Mouse (Mus musculus) MEL (cell line): ENCODE results near the gene Ube2o. TPM values are rescaled to one million over a fixed set of nuclear protein-coding genes. Genes with fewer than 3 reads are reported as not detected.

Experiments
- DNase-seq: peaks from one replicate; pipeline ENCODE4 v3.0.0; 2011; ENCODE audit warnings: low read depth, low spot score
- H3K27ac ChIP-seq: 2 replicates; pipeline ENCODE4 v1.5.1; 2012; ENCODE audit warnings: low read depth, mild to moderate bottlenecking, control low read depth, low read length, moderate library complexity; ENCODE audit not compliant: control insufficient read depth
- H3K27me3 ChIP-seq, 2 experiments: fragments of 150-350 bp in 1 of 2; sonication (generic) in 1 of 2; 2 replicates each; pipeline ENCODE4 v1.6.1; 2012; ENCODE audit warnings: low read length in 2 of 2, mild to moderate bottlenecking in 2 of 2, improper control_type of control experiment in 1 of 2, moderate library complexity in 1 of 2; ENCODE audit not compliant: insufficient read depth in 2 of 2, control insufficient read depth in 1 of 2
- H3K36me3 ChIP-seq, 2 experiments: 2 replicates each; pipeline ENCODE4 v1.6.1; 2012 to 2014; ENCODE audit warnings: low read length in 2 of 2, improper control_type of control experiment in 1 of 2, inconsistent platforms in 1 of 2, mild to moderate bottlenecking in 1 of 2; ENCODE audit not compliant: insufficient read depth in 2 of 2, control insufficient read depth in 1 of 2
- H3K4me1 ChIP-seq, 2 experiments: fragments of 150-350 bp in 1 of 2; sonication (generic) in 1 of 2; 2 replicates each; pipeline ENCODE4 v1.6.1; 2012; ENCODE audit warnings: low read length in 2 of 2, improper control_type of control experiment in 1 of 2, mild to moderate bottlenecking in 1 of 2; ENCODE audit not compliant: insufficient read depth in 2 of 2, control insufficient read depth in 1 of 2
- H3K4me3 ChIP-seq, 2 experiments: fragments of 150-350 bp in 1 of 2; sonication (generic) in 1 of 2; 2 replicates each; pipeline ENCODE4 v1.5.1; 2012; ENCODE audit warnings: low read depth in 2 of 2, low read length in 2 of 2, mild to moderate bottlenecking in 2 of 2, moderate library complexity in 2 of 2, control low read depth in 1 of 2, improper control_type of control experiment in 1 of 2; ENCODE audit not compliant: control insufficient read depth in 1 of 2, insufficient read depth in 1 of 2
- H3K79me2 ChIP-seq: 2 replicates; pipeline ENCODE4 v1.6.1; 2012; ENCODE audit warnings: mild to moderate bottlenecking, low read length, moderate library complexity; ENCODE audit not compliant: control insufficient read depth, poor library complexity, insufficient read depth
- H3K9ac ChIP-seq: 2 replicates; pipeline ENCODE4 v1.6.1; 2012; ENCODE audit warnings: low read depth, mild to moderate bottlenecking, control low read depth, low read length, moderate library complexity; ENCODE audit not compliant: control insufficient read depth, poor library complexity, severe bottlenecking
- H3K9me3 ChIP-seq: fragments of 150-350 bp; sonication (generic); replicated peaks from 2 replicates; pipeline ENCODE4 v1.6.1; 2012; ENCODE audit warnings: mild to moderate bottlenecking, low read length, improper control_type of control experiment, moderate library complexity; ENCODE audit not compliant: insufficient read depth
- CHD1 ChIP-seq: IDR thresholded peaks from 2 replicates; pipeline ENCODE4 v1.6.1; 2012; ENCODE audit warnings: low read depth, mild to moderate bottlenecking, inconsistent platforms, low read length, improper control_type of control experiment
- CTCF ChIP-seq, 3 experiments: IDR thresholded peaks in 2 of 3; conservative IDR thresholded peaks in 1 of 3; 2 replicates each; pipeline ENCODE4 v1.5.1; 2011 to 2012; ENCODE audit warnings: low read length in 3 of 3, low read depth in 2 of 3, mild to moderate bottlenecking in 2 of 3, improper control_type of control experiment in 1 of 3, inconsistent platforms in 1 of 3, mixed read lengths in 1 of 3, moderate library complexity in 1 of 3; ENCODE audit not compliant: control insufficient read depth in 1 of 3, insufficient read depth in 1 of 3, poor library complexity in 1 of 3, severe bottlenecking in 1 of 3
- E2F4 ChIP-seq: IDR thresholded peaks from 2 replicates; pipeline ENCODE4 v1.6.1; 2011; ENCODE audit warnings: low read depth, low read length, improper control_type of control experiment, borderline replicate concordance
- ELF1 ChIP-seq: IDR thresholded peaks from 2 replicates; pipeline ENCODE4 v1.6.1; 2014; ENCODE audit warnings: low read depth, mild to moderate bottlenecking, inconsistent platforms, low read length, improper control_type of control experiment, moderate library complexity
- EP300 ChIP-seq, 2 experiments: IDR thresholded peaks; 2 replicates each; pipeline ENCODE4 v1.6.1; 2011; ENCODE audit warnings: improper control_type of control experiment in 2 of 2, low read length in 2 of 2, low read depth in 1 of 2, mild to moderate bottlenecking in 1 of 2
- ETS1 ChIP-seq: IDR thresholded peaks from 2 replicates; pipeline ENCODE4 v1.6.1; 2012; ENCODE audit warnings: low read depth, mild to moderate bottlenecking, inconsistent platforms, low read length, improper control_type of control experiment, moderate library complexity
- GABPA ChIP-seq: IDR thresholded peaks from 2 replicates; pipeline ENCODE4 v1.6.1; 2012; ENCODE audit warnings: low read depth, mild to moderate bottlenecking, inconsistent platforms, low read length, improper control_type of control experiment, moderate library complexity
- GATA1 ChIP-seq: IDR thresholded peaks from 2 replicates; pipeline ENCODE4 v1.6.1; 2011; ENCODE audit warnings: low read depth, low read length, improper control_type of control experiment
- JUND ChIP-seq: IDR thresholded peaks from 2 replicates; pipeline ENCODE4 v1.6.1; 2011; ENCODE audit warnings: low read depth, mild to moderate bottlenecking, improper control_type of control experiment, low read length
- KAT2A ChIP-seq: conservative IDR thresholded peaks from 2 replicates; pipeline ENCODE4 v1.6.1; 2012; ENCODE audit warnings: low read depth, low read length, improper control_type of control experiment, inconsistent platforms
- MAFK ChIP-seq: IDR thresholded peaks from 2 replicates; pipeline ENCODE4 v1.6.1; 2011; ENCODE audit warnings: low read depth, mild to moderate bottlenecking, low read length, improper control_type of control experiment, borderline replicate concordance
- MAX ChIP-seq: IDR thresholded peaks from 2 replicates; pipeline ENCODE4 v1.6.1; 2011; ENCODE audit warnings: low read length, improper control_type of control experiment
- MAZ ChIP-seq: IDR thresholded peaks from 2 replicates; pipeline ENCODE4 v1.6.1; 2012; ENCODE audit warnings: low read depth, mild to moderate bottlenecking, inconsistent platforms, low read length, improper control_type of control experiment
- MEF2A ChIP-seq: IDR thresholded peaks from 2 replicates; pipeline ENCODE4 v1.6.1; 2014; ENCODE audit warnings: low read depth, mild to moderate bottlenecking, inconsistent platforms, low read length, improper control_type of control experiment; ENCODE audit not compliant: poor library complexity, insufficient replicate concordance, severe bottlenecking; ENCODE audit errors: extremely low read depth
- MXI1 ChIP-seq: IDR thresholded peaks from 2 replicates; pipeline ENCODE4 v1.6.1; 2011; ENCODE audit warnings: mild to moderate bottlenecking, low read depth, low read length, improper control_type of control experiment
- MYC ChIP-seq: IDR thresholded peaks from 2 replicates; pipeline ENCODE4 v1.6.1; 2011; ENCODE audit warnings: low read depth, mild to moderate bottlenecking, low read length, improper control_type of control experiment, moderate library complexity
- NELFE ChIP-seq: IDR thresholded peaks from 2 replicates; pipeline ENCODE4 v1.6.1; 2011; ENCODE audit warnings: low read depth, low read length, improper control_type of control experiment
- NRF1 ChIP-seq: IDR thresholded peaks from 2 replicates; pipeline ENCODE4 v1.6.1; 2014; ENCODE audit warnings: low read depth, mild to moderate bottlenecking, inconsistent platforms, low read length, improper control_type of control experiment, moderate library complexity; ENCODE audit not compliant: poor library complexity, insufficient read depth, severe bottlenecking
- POLR2A ChIP-seq, 2 experiments: IDR thresholded peaks; 2 replicates each; pipeline ENCODE4 v1.6.1; 2011 to 2012; ENCODE audit warnings: low read length in 2 of 2, mild to moderate bottlenecking in 2 of 2, control low read depth in 1 of 2, improper control_type of control experiment in 1 of 2, low read depth in 1 of 2, moderate library complexity in 1 of 2; ENCODE audit not compliant: control insufficient read depth in 1 of 2, insufficient read depth in 1 of 2, poor library complexity in 1 of 2
- POLR2AphosphoS2 ChIP-seq: IDR thresholded peaks from 2 replicates; pipeline ENCODE4 v1.6.1; 2011; ENCODE audit warnings: low read length, improper control_type of control experiment
- POLR2AphosphoS5 ChIP-seq: IDR thresholded peaks from 2 replicates; pipeline ENCODE4 v1.6.1; 2012; ENCODE audit warnings: low read depth, borderline replicate concordance, mild to moderate bottlenecking, inconsistent platforms, low read length, moderate library complexity, mixed read lengths
- RCOR1 ChIP-seq: IDR thresholded peaks from 2 replicates; pipeline ENCODE4 v1.6.1; 2012; ENCODE audit warnings: low read depth, mild to moderate bottlenecking, inconsistent platforms, low read length, improper control_type of control experiment
- TAL1 ChIP-seq: IDR thresholded peaks from 2 replicates; pipeline ENCODE4 v1.6.1; 2012; ENCODE audit warnings: mild to moderate bottlenecking, inconsistent platforms, low read length, moderate library complexity, mixed read lengths
- TBP ChIP-seq: IDR thresholded peaks from 2 replicates; pipeline ENCODE4 v1.8.0; 2011; ENCODE audit warnings: low read depth, low read length, improper control_type of control experiment
- UBTF ChIP-seq: IDR thresholded peaks from 2 replicates; pipeline ENCODE4 v1.6.1; 2012; ENCODE audit warnings: low read depth, mild to moderate bottlenecking, inconsistent platforms, low read length, improper control_type of control experiment, moderate library complexity, borderline replicate concordance; ENCODE audit not compliant: insufficient read depth
- USF1 ChIP-seq: IDR thresholded peaks from 2 replicates; pipeline ENCODE4 v1.6.1; 2014; ENCODE audit warnings: low read depth, mild to moderate bottlenecking, inconsistent platforms, low read length, improper control_type of control experiment, moderate library complexity
- ZC3H11A ChIP-seq: IDR thresholded peaks from 2 replicates; pipeline ENCODE4 v1.6.1; 2012; ENCODE audit warnings: low read depth, mild to moderate bottlenecking, inconsistent platforms, low read length, improper control_type of control experiment
- ZNF384 ChIP-seq: IDR thresholded peaks from 2 replicates; pipeline ENCODE4 v1.6.1; 2012; ENCODE audit warnings: low read depth, mild to moderate bottlenecking, inconsistent platforms, low read length, improper control_type of control experiment
- polyA plus RNA-seq, 2 experiments: library from polyadenylated mRNA; stranded (reverse) in 1 of 2; unstranded in 1 of 2; fragments of >175 nt in 1 of 2; fragments of >200 nt in 1 of 2; gene quantifications; 2 replicates each; pipeline versions ENCODE4 v1.2.1 to v1.2.4; 2012; ENCODE audit warnings: low replicate concordance in 2 of 2, low read depth in 1 of 2; ENCODE audit not compliant: insufficient read length in 2 of 2, insufficient read depth in 1 of 2, missing spikeins in 1 of 2
- total RNA-seq: library from RNA; depleted of rRNA; stranded (reverse); fragments of 300-350 nt; gene quantifications from 2 replicates; pipeline ENCODE4 v1.2.3, GENCODE M21; 2012

The Ube2o gene
- total and polyA plus RNA-seq, 3 experiments = 22.9 to 42.8 TPM; not detected in 1

DNA sequence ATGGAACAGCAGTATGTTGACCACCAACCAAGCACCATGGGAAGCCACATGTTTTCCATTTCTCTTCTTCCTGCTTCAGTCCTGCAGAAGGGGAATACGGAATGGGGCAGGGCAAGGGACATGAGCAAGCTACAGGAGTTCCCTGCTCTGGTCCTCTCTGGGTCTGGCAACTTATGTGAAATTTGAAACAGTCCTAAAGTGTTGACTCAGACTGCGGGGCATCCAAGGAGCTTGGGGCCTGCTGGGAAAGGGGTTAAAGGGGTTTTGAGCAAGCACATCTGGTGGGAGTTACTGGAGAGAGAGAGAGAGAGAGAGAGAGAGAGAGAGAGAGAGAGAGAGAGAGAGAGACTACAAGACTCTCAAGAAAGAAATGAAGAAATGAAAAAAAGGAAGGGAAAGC is 72.6 kb downstream of the Ube2o start:
- no peak overlapping the region for H3K9ac ChIP-seq
- peaks cover 21 to 43% of the 10 kb centered on the region in 2 experiments for H3K4me1 ChIP-seq
- no peaks in the 10 kb centered on the region for H3K9me3 ChIP-seq
- no peaks in the 10 kb centered on the region for H3K27me3 ChIP-seq
- TF ChIP-seq POLR2A (IDR thresholded peaks at IDR 0.05; ENCODE audit: control insufficient read depth in 1 of 2, insufficient read depth in 1 of 2, low read depth in 1 of 2, low read length in 2 of 2, poor library complexity in 1 of 2) = no peak
- TF ChIP-seq TAL1 = no peak
- no peak for TF ChIP-seq GABPA
- TF ChIP-seq GATA1 = no peak
- no peak for TF ChIP-seq JUND
- H3K79me2 ChIP-seq = no peaks in the 10 kb centered on the region; the same call in 1 of the 2 replicates
- H3K36me3 ChIP-seq = peaks cover 0 to 30% of the 10 kb centered on the region in 2 experiments; a peak in 2 of 4 replicates
- no peak for DNase-seq
- no peak overlapping the region for H3K4me3 ChIP-seq
- peak overlapping the region; percentile 0; the same call in 1 of the 2 replicates for H3K27ac ChIP-seq

DNA sequence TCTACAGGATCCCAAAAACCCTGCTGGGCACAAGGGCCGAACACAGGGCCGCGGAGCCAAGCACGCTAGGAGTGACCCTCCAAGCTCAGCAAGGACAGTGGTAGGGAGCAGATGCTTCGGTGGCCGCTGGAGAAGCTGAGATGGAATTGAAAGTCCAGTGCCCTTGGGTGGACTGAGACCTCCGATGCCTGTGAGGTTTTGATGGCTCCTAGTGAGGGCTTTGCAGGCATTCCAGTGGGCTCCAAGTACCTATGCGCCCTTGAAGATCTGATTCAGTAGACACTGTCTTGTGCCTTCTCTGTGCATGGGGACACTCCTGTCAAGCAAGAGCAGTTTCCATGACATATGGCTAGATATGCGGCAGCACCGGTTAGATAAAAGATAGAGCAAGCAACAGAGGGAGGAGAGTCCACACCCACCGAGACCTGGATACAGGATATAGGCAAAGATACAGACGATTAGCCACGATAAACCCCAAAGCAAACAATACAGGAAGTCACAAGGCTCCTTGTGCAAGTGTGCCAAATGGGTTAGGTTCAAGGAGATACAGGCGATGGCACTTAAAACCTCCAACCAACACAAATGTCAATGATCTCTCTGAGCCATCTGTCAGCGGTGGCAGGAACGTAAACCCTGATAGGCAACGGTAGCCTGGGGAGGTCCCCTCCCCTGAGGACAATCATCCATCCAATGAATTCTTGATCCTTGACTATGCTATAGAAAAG is 74.9 kb downstream of the Ube2o start:
- H3K27me3 ChIP-seq = no peaks in the 10 kb centered on the region
- H3K9ac ChIP-seq = peak overlapping the region; percentile 78
- H3K9me3 ChIP-seq = no peaks in the 10 kb centered on the region
- H3K79me2 ChIP-seq = no peaks in the 10 kb centered on the region; the same call in 1 of the 2 replicates
- peak overlapping the region; percentile 100 for H3K27ac ChIP-seq
- H3K4me3 ChIP-seq = peak overlapping the region; percentile 11 to 41; a peak in 3 of 4 replicates
- DNase-seq = peak; percentile 98
- H3K36me3 ChIP-seq = peaks cover 0 to 25% of the 10 kb centered on the region in 2 experiments; a peak in 2 of 4 replicates
- H3K4me1 ChIP-seq = peaks cover 19 to 35% of the 10 kb centered on the region in 2 experiments
- TF ChIP-seq MAFK (peak; percentile 77), NRF1 (0 out of 2 replicates have a peak, but pooled peaks have one; percentile 10), POLR2A (IDR thresholded peaks at IDR 0.05; ENCODE audit: control insufficient read depth in 1 of 2, insufficient read depth in 1 of 2, low read depth in 1 of 2, low read length in 2 of 2, poor library complexity in 1 of 2) (peak; percentile 33 to 73; a peak in 2 of 4 replicates), ELF1 (peak; percentile 87), USF1 (peak; percentile 79), EP300 (IDR thresholded peaks at IDR 0.05; ENCODE audit: low read depth in 1 of 2, low read length in 2 of 2) (peak in 1 of 2 experiments; percentile 100), MAX (peak; percentile 85), JUND (peak; percentile 88; the same call in 1 of the 2 replicates), GABPA (no peak), ZNF384 (peak; percentile 63), ZC3H11A (no peak), TBP (peak; percentile 78), UBTF (no peak), POLR2AphosphoS2 (peak; percentile 69), NELFE (peak; percentile 55), POLR2AphosphoS5 (no peak), ETS1 (peak; percentile 99), CTCF (IDR thresholded peaks at IDR 0.05 in 2 of 3, conservative IDR thresholded peaks at IDR 0.05 in 1 of 3; ENCODE audit: control insufficient read depth in 1 of 3, insufficient read depth in 1 of 3, low read depth in 2 of 3, low read length in 3 of 3, poor library complexity in 1 of 3, severe bottlenecking in 1 of 3) (no peak), RCOR1 (peak; percentile 89), MAZ (peak; percentile 90), MEF2A (peak; percentile 85; the same call in 1 of the 2 replicates), KAT2A (peak; percentile 56), MXI1 (peak; percentile 78; the same call in 1 of the 2 replicates), MYC (peak; percentile 87), CHD1 (no peak), E2F4 (no peak), TAL1 (peak; percentile 96)
